Mouse (Mus musculus): Measurements from ENCODE around the gene Klhl29.

- TF ChIP-seq HCFC1 (IDR thresholded peaks at IDR 0.05; ENCODE audit: borderline replicate concordance, insufficient read depth, low read length): no peak
- no peak for TF ChIP-seq ZC3H11A (IDR thresholded peaks at IDR 0.05; ENCODE audit: borderline replicate concordance, low read depth, low read length)
- no peak for TF ChIP-seq ZNF384 (IDR thresholded peaks at IDR 0.05; ENCODE audit: low read depth, low read length)
- no peak for TF ChIP-seq MAFK (IDR thresholded peaks at IDR 0.05; ENCODE audit: insufficient read depth, low read depth, low read length)
- TF ChIP-seq CHD2 (IDR thresholded peaks at IDR 0.05; ENCODE audit: low read depth, low read length): no peak
Measured at GRCm38 (mm10) chr12:5243867-5244266, 131.6 kb downstream of the Klhl29 start.

Data from ES-E14 (cell line).